12 mouse cellular contexts compared by ENCODE assay signal in the genomic region with DNA sequence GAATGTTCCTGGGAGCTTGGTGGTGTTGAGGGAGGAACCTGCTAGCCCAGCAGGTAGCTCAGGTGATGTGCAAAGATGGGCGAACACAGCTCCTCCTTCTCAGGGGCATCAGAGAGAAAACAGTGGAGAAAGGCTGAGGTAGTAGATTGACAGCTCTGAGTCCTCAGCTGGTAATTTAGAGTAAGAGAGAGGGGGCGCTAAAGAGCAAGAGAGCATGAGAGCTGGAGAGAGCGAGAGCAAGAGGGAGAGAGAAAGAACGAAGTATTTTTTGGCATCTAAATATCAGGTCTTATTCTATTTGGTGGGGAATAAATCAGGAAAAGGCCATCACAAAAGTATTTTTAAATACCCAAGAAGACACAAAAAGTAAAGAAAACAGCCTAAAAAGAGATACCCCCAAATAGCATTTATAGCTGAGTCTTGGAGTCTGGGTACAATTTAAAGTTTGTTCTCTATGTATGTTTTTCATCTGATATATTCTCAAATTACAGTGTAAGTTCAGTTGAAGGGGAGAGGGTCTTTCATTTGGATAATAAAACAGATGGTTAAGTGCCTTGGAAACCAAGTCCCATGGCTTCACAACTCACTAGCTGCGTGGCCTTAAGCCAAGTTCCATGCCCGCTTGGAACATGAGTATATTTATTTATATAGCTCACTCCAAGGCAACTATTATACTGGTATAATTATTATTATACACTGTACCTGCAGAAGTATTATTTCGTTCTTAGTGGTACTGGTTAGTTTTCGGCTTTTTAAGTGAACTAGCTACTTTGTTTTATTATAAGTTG.
DNase-seq lines count a peak whose midpoint lies in the region; ATAC-seq and TF ChIP-seq lines count a peak whose summit lies in the region.
"Had no signal": no experiment of that assay in that cellular context is flagged by ENCODE, and none has a peak within 500 bp of the region (broad histone marks: within the 10 kb centered on the region; RNA-seq: fewer than 3 reads in every experiment).

No protein-coding gene starts in this region.

- no peaks in the 10 kb centered on the region for H3K27me3 ChIP-seq in kidney, postnatal 0 days (ENCODE audit: insufficient read depth, low read length)
- no peaks in the 10 kb centered on the region for H3K27me3 ChIP-seq in embryonic facial prominence, embryonic 13.5 days
- H3K27me3 ChIP-seq: hindbrain, embryonic 15.5 days; liver, embryonic 15.5 days had no signal

- TF ChIP-seq CTCF in kidney, postnatal 0 days (IDR thresholded peaks at IDR 0.05; ENCODE audit: low read depth): peak; percentile 60; the same call in 1 of the 2 replicates

- DNase-seq in CD4-positive, CD25-positive, alpha-beta regulatory T cell, adult 2 months (ENCODE audit: low read depth, low spot score): peak; percentile 1
- DNase-seq in kidney, postnatal 0 days (ENCODE audit: low spot score): peak; percentile 40
- no peak for DNase-seq in kidney, postnatal 4 days
- peak; percentile 38 for DNase-seq in ES-CJ7 (ENCODE audit: low read depth, low spot score)
- no peak for DNase-seq in frontal cortex, postnatal 14 days (ENCODE audit: low spot score in 2 of 2)
- DNase-seq in adrenal gland, postnatal 4 days (ENCODE audit: low spot score in 2 of 2): no peak
- DNase-seq: gastrocnemius, postnatal 14 days had no signal

- no peak overlapping the region for H3K4me2 ChIP-seq in kidney, postnatal 0 days (ENCODE audit: low read length)
- no peak overlapping the region for H3K4me2 ChIP-seq in embryonic facial prominence, embryonic 13.5 days
- H3K4me2 ChIP-seq: hindbrain, embryonic 15.5 days; liver, embryonic 15.5 days had no signal

- no peak overlapping the region for H3K9ac ChIP-seq in kidney, postnatal 0 days (ENCODE audit: low read depth, low read length)
- H3K9ac ChIP-seq in embryonic facial prominence, embryonic 13.5 days: no peak overlapping the region
- H3K9ac ChIP-seq: hindbrain, embryonic 15.5 days; liver, embryonic 15.5 days had no signal

- no peak overlapping the region for H3K4me3 ChIP-seq in kidney, postnatal 0 days (replicated peaks; ENCODE audit: low read depth, low read length)
- no peak overlapping the region for H3K4me3 ChIP-seq in embryonic facial prominence, embryonic 13.5 days
- H3K4me3 ChIP-seq: hindbrain, embryonic 15.5 days; liver, embryonic 15.5 days; myocyte had no signal

- WGBS in kidney, postnatal 0 days: 57% methylated on average over 8 of the region's 8 CpGs
- WGBS in embryonic facial prominence, embryonic 13.5 days: 36% methylated on average over 8 of the region's 8 CpGs

- H3K36me3 ChIP-seq in kidney, postnatal 0 days (ENCODE audit: insufficient read depth, low read length): no peaks in the 10 kb centered on the region
- H3K36me3 ChIP-seq in embryonic facial prominence, embryonic 13.5 days: no peaks in the 10 kb centered on the region
- H3K36me3 ChIP-seq: hindbrain, embryonic 15.5 days; liver, embryonic 15.5 days had no signal

- H3K9me3 ChIP-seq in kidney, postnatal 0 days (replicated peaks; ENCODE audit: low read length): no peaks in the 10 kb centered on the region
- H3K9me3 ChIP-seq in embryonic facial prominence, embryonic 13.5 days: no peaks in the 10 kb centered on the region
- H3K9me3 ChIP-seq: hindbrain, embryonic 15.5 days; liver, embryonic 15.5 days had no signal

- no peaks in the 10 kb centered on the region for H3K4me1 ChIP-seq in kidney, postnatal 0 days (replicated peaks; ENCODE audit: insufficient read depth, low read length)
- H3K4me1 ChIP-seq in embryonic facial prominence, embryonic 13.5 days: peaks cover 12% of the 10 kb centered on the region; the same call in 1 of the 2 replicates
- H3K4me1 ChIP-seq: liver, embryonic 15.5 days had no signal

- no peak for ATAC-seq in CD4-positive, CD25-positive, alpha-beta regulatory T cell, adult 4 months
- no peak for ATAC-seq in kidney, postnatal 0 days (replicated peaks; ENCODE audit: low FRiP score, low read depth)
- ATAC-seq in embryonic facial prominence, embryonic 13.5 days (ENCODE audit: insufficient number of reproducible peaks, insufficient read depth, low FRiP score, low TSS enrichment, low read depth): no peak

- no peak overlapping the region for H3K27ac ChIP-seq in kidney, postnatal 0 days
- peak overlapping the region; percentile 44; the same call in 1 of the 2 replicates for H3K27ac ChIP-seq in embryonic facial prominence, embryonic 13.5 days
- H3K27ac ChIP-seq: hindbrain, embryonic 15.5 days; liver, embryonic 15.5 days had no signal

Comparison
In these comparisons a context has a peak if more than half of its experiments do, and no peak if none do; other contexts are left out.
1. DNase-seq: peak in CD4-positive, CD25-positive, alpha-beta regulatory T cell, adult 2 months (single experiment), kidney, postnatal 0 days (single experiment) and ES-CJ7 (single experiment); none in kidney, postnatal 4 days (0 of 2), frontal cortex, postnatal 14 days (0 of 2) and adrenal gland, postnatal 4 days (0 of 2).